Mouse (Mus musculus) brain, embryonic 14.5 days (tissue): ENCODE measurements around the gene Sertad1.

Experiments
- CTCF ChIP-seq: fragments of 200-500 bp; IDR thresholded peaks from 2 replicates; pipeline ENCODE4 v1.5.1; 2012; ENCODE audit warnings: inconsistent platforms, mild to moderate bottlenecking, moderate library complexity, borderline replicate concordance; ENCODE audit not compliant: insufficient read depth, insufficient read length; ENCODE audit errors: extremely low read depth
- POLR2A ChIP-seq: fragments of 200-500 bp; IDR thresholded peaks from 2 replicates; pipeline ENCODE4 v1.6.1; 2012; ENCODE audit warnings: mild to moderate bottlenecking, inconsistent platforms, borderline replicate concordance; ENCODE audit not compliant: poor library complexity, insufficient read depth, insufficient read length, severe bottlenecking; ENCODE audit errors: extremely low read depth

DNA sequence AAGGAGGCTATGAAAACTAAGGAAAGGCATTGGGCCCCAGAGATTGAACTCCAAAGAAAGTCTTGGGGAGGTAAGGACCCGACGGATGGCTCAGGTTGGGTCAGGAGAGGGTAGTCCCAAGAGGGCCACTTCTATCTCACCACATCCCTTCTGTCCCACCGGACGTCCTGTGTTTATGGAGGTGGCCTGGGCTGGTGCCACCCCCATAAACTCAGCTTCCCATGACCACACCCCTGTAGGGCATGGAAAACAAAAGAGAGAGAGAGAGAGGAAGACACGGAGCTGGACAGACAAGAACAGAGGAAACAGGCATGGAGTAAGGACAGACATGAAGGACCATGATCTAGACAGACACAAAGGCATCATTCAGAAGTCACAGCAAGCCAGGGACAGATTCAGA lies 6.7 kb downstream of the Sertad1 start:
- no peak for TF ChIP-seq CTCF
- TF ChIP-seq POLR2A: no peak
